Mouse (Mus musculus): Measurements from ENCODE around the gene Gpr137.
"Not testable (repeated sequence)": the region's sequence is repeated elsewhere in the genome, so short reads cannot be mapped to it uniquely, and the experiment has no call there.

Gene Gpr137

DNA sequence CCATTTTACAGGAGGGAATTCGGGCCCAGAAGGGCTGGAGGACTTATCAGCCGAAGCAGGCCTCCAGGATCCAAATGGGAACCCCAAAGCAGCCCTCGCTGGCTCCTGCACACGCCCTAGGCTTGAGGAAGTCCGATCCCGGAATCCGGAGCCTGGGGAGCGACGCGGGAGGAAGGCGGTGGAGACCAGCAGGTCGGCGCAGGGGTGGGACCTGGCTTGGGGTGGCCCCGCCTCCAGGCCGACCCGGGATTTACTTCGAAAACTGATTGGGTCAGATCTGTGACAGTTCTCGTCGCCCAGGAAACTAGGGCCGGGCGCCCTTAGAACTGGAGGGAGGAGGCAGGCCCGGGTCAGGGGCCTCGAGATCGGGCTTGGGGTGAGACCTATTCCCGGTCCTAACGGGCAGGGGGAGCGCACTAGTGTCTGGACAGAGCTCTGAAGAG is at the start of gene Gpr137:
TSS of gene Gpr137 (minus strand) at position 232 of the 443 bp plus-strand sequence.
- peak; percentile 95 to 96 for DNase-seq

DNA sequence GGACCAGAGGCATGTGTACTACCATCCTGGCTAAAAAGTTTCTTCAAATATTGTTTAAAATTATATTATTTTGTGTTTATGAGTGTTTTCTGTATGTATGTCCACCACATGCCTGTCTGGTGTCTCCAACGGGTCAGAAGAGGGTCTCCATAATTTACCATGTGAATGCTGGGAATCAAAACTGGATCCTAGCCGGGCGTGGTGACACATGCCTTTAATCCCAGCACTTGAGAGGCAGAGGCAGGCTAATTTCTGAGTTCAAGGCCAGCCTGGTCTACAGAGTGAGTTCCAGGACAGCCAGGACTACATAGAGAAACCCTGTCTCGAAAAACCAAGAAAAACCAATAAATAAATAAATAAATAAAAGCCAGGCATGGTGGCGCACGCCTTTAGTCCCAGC is 48.9 kb upstream of the Gpr137 start:
- not testable (repeated sequence) for DNase-seq

DNA sequence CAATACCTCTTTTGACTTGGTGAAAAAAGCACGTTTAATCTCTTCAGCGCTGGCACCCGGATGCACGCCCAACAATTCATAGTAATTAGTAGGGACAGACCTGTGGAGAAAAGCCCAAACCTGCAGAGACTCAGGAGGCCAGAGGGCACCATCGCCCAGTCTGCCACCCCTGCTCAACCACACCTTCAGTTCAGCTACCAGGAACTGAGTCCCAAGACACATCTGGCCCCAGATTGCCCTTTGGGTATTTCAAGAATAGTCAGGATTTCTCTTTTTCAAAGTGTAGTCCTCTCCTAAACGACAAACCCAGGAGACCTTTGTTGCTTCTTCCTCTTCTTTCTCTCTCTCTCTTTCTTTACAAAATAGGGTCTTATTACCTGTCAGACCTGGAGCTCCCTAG is 48.4 kb upstream of the Gpr137 start:
- no peak for DNase-seq

DNA sequence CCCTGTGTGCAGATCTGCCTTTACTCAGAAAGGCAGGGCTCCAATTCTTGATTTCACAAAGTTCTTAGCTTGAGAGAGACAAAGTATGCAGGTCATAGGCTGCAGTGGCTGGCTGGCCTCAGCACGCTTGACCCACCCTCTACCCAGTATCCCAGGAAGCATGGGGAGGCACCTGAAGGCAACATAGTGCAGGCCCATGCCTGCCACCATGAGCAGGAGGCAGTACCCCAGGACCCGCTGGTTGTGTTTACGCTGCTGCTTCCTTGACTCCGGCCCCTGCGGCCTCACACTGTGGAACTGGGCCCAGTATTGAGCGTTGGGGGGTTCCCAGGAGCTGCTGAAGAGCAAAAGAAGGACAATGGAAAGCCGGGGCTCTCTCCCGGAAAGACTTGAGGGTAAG is 47.0 kb upstream of the Gpr137 start:
- no peak for DNase-seq

DNA sequence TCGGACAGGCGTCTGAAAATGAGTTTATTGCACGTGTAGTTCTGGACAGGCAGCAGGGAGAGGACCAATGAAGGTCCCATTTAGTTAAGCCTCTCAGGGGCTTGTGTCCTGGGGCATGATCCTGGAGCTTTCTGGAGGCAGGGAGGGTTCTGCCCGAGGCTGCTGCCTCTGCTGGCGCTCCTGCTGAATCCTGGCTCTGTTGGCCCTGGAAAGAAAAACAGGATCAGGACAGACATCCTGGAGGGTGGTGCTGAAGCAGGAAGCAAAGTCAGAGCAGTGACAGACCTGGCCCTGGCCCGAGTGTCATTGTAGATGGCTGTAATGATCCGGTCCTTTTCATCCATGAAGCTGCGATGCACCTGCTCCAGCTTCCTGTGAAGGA is 45.6 kb upstream of the Gpr137 start:
- DNase-seq = no peak

DNA sequence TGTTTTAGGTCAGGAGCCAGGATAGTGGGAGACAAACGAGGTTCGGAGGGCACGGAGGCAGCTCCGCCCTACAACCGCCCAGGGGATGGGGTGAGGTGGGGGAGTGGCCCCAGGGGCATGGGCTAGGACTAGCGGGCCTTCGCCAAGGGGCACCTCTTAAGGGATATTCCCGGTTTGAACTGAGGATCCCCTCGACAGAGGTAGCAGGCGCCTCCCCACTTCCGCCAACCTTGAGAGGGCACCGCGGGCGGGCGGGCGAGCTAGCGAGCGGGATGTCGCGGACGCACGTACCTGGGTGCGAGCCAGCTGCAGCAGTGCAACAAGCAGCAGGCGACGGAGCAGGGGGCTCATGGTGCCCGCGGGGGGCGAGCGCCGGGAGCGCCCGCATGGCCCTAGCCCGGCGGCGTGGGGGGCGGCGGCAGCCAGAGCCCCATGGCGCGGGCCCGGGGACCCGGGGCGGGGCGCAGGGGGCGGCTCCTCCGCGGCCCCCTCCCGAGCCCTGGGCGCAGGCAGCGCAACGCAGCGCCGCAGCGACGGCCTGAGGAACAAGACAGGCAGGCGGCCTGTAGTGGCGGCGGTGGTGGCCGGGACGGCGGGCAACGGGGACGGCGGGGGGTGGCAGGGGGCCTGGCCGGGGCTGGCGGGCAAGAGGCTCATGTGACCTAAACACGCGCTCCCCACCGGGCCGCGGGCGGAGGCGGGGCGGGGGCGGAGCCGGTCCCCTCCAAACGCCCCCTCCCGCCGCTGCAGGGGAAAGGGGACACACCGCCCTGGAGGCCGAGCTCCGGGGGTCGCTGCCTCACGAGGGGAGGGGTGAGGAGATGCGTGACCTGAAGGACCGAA is 45.0 kb upstream of the Gpr137 start, which contains the start of gene Vegfb:
TSS of gene Vegfb (minus strand) at position 591 of the 843 bp plus-strand sequence.
- DNase-seq = peak; percentile 67 to 68

DNA sequence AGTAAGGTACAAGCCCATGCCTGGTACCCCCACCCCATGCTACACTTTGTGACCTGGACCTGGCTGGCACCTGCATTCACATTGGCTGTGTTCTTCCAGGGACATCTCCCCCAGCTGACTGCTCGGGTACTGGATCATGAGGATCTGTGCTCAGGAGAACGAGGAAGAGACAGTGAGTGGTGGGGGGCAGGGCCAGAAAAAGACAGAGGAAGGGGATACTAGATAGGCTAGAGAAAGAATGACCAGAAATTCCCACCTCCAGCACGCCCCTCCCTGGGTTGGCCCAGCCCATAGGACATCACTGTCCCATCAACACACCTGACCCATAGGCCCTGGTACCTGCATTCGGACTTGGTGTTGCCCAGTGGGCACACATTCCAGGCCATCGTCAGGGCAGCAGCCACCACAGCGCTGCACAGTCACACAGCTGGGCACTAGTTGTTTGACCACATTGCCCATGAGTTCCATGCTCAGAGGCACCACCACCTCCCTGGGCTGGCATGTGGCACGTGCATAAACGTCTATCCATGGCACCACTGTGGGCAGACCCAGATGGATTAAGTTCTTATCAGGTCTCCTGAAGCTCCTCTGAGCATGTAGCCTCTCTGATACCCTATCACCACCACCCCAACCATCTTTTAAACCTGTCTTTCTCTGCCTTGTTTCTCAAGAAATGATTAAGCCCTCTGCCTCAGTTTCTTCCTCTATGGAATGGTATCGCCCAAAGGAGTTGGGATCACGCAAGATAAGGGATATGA is 43.9 kb upstream of the Gpr137 start:
- DNase-seq = no peak

DNA sequence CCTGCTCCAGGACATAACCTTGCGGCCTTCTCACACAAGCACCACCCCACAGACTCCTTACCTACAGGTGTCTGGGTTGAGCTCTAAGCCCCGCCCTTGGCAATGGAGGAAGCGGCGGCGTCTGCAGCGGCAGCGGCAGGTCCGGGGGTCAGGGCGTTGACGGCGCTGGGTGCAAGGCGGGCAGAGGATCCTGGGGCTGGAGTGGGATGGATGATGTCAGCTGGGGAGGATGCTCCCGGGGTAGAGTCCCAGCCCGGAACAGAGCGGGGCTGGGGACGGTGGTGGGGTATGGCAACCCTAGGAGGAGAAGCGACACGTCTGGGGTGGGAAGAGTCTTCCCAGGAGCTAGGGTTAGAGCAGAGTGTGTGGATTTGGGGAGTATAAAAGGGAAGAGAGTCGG is 43.0 kb upstream of the Gpr137 start:
- no peak for DNase-seq

DNA sequence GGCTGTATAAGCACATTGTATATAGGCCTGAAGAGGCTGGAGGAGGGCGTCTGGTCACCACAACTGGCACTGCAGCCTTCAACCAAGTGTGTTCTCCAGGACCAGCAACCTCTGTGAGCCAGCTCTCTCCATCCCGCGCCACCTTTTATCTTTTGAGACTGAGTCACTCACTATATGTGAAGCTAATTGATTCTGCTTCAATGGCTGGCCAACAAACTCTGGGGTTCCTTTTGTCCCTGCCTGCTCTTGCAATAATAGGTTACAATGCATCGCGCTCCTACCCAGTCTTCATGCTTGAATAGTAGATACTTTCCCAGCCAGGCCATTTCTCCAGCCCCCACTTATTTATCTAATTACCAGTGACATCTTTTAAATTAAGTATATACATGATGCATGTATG is 41.3 kb upstream of the Gpr137 start:
- no peak for DNase-seq

DNA sequence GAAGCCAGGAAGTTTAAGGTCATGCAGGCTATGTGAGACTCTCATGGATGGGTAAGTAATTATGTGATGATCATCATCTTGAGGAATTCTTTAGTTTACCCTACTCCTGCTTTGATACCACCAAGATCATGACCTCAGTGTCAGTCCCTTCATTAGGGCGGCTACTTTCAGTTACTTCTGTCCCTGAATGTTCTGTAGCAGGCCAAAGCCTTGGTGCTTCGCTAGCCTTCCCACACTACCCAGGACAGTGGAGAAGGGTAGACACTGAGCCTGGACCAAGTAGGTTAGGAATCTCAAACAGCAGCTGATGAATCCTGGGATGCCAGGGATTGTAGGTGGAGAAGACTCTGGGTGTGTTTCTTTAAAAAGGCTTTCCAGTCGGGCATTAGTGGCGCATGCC is 39.2 kb upstream of the Gpr137 start:
- DNase-seq = no peak

DNA sequence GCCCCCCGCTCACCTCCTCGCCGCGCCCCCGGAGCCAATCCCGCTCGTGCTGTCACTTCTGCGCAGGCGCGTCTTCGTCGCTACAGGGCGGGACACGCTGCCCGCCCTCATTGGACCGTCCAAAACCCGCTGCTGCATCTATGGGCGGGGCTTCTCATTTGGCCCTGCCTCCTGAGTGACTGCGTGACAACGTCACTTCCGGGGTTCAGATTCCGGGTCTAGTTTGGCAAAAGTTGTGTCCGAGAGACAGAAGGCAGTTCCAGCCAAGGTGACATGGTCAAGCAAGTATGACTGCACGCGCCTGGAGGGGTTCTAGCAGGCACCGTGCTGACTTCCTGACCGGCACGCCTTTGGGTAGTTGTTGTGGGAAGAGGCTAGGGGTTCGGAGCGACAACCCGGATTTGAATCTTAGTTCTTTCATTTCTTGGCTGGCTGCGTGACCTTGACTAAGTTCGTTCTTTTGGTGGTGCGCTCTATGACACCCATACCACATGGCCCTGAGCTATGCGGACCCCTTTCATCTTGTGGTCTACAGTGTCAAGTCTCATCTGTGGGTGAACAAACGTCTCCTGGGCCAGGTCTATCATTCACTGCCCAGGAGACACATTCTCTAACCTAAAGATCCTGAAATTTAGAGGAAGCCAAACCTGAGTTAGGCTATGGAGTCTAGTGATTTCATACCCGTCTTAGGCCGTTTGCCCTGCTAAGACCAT is 38.3 kb upstream of the Gpr137 start, which contains the start of gene Fkbp2:
TSS of gene Fkbp2 (minus strand) at position 121 of the 713 bp plus-strand sequence.
- DNase-seq = peak; percentile 97 to 99

DNA sequence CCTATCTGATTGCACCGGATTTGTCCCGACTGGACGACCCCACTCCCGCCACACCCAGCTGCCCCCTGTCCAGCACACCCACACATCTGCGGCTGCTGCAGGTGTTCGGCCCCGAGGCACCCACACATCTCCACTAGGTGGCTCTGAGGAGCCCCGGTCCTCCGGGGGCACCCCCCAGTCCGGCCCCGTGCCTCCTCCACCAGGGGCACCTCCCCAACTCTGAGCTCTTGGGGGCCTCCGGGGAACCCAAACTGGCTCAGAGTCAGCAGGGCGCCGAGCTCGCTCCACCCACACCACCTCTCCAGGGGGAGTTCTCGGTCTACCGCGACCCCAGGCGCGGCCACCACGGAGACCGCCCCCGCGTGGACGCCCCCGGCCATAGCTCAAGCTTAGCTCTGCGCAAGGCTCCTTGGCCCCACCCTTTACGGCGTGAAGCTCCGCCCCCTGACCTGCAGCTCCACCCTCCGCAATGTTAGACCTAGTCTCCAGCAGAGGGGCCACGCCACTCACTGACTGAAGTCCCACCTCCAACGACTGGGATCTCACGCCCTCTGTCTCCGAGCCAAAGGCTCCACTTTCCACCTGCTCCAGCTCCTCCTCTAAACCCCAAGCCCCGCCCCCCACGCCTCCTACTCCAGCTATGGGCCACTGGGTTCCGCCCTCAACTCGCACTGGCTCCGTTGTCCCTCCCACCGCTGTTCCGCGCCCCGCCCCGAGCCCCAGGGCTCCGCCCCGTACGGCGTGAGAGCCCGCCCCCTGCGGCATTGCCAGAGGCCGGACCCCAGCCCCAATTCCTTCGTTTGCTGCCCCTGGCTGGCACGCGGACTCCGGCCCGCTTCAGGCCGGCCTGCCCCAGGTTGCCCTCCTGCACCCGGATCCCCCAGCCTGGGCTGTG is 37.5 kb upstream of the Gpr137 start:
- DNase-seq = peak; percentile 99

DNA sequence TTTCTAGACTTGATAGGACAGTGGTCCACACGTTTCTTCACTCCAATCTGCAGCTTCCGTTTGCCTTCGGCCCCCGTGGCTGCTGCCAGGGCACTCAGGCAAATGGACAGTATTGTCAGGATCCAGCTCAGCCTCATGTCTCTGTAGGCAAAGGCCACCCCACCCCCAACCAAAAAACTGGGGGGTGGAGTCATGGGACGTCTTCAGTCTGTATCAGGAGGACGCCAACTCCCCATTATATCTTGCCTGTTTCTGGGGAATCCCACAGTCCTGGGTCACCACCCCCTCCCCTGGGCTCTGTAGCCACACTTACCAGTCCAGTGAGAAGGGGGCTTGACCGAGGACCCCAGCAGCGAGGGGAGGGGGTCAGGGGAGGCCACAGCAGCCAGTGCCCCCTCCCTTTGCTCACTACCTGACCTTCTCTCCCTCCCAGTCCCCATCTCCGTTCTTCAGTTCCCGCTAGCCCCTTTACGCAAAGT is 36.8 kb upstream of the Gpr137 start:
- DNase-seq = peak; percentile 49 to 70

DNA sequence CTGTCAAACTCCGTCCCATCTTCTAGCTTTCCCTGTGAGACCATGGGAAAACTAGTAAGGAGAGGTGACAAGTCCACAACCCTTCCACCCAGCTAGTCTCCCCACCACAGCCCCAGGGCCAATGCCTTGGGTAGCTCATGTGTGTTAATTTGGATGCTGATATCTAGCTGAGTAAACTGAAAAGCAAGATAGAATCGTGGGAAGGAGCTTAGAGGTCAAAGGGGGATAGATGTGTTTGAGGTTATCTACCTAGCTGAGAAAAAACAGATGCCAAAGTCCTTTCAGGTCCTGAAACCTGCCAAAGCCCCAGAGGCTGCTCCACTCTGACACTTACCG is 36.3 kb upstream of the Gpr137 start:
- DNase-seq = no peak

DNA sequence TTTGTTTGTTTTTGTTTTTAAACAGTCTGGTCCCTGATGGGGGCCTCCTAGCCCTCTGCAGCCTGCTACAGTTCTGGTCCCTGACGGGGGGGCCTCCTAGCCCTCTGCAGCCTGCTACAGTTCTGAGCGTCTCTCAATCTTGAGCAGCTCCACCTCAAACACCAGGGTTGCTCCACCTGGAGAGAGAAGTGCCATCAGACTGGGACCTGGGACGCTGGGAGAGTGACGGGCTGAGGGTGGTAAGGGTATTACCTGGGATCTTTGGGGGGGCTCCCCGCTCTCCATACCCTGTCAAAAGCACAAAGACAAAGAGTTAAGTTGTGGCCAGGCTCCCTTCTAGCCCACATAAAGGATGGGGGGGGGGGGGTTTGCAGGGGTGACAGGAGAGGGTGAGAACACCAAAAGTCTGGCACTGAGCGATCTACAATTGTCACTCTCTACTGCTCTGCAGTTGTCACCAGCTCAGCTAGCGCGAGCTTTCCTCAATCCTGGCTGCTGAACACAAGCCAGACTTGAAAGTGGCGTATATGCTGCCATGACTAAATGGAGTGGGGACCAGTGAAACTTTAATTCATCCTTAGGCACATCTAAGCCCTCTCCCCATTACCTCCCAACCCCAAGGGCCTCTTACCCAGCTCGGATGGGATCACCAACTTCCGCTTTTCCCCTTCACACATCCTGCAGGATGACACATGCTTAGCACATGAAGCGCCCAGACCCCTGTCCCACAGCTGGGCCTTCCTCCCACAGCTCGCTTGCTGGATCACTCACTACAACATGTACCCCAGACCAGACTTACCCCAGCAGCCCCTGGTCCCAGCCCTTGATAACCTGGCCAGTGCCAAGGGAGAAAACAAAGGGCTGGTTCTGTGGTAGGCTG is 35.7 kb upstream of the Gpr137 start:
- DNase-seq = no peak

DNA sequence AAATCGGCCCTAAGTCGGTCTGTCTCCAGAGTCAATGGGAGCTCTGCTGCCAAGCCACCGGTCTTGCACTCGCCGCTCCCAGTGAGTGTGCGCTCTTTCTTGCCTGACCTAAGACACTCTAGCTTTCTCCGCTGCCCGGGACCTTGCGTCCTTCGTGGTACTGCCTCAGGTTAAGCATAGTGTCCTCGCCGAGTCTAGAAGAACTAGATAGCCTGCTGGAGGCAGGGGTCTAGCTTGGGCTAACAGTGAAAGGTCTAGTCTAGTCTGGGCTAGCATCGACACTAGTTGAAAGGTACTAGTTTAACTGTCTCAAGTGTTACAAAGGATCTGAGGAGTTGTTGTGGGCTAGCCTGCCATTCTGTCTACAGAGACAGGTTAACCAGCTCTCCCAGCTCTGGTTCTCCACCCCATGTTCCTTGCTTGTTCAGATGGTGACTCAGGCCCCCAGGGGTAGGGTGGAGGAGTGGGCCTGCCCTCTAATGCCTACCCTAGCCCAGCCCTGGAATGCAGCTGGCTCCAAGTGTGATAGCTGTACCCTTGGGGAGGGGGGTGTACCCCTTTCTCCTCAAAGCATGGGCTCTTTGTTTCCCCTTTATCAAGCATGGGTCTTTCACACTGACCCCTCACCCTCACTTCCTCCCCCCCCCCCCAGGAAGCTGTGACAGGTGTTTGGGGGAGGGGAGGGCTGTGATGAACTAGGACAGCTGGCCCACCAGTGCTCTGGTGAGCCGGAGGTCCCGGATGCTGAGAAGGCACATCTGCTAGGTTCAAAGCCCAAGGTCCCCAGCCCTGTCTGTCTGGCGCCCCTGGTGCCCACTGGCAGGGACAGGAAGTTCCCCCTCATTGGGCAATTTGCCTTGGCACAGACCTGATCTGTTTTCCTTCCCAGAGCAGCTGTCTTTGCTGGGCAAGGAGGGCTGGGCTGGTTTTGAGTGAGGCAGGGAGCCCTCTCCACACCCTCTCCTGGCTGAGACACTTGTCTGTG is 33.5 kb upstream of the Gpr137 start, which contains the start of gene Plcb3:
TSS of gene Plcb3 (minus strand) at position 934 of the 985 bp plus-strand sequence.
- peak; percentile 85 to 93 for DNase-seq

DNA sequence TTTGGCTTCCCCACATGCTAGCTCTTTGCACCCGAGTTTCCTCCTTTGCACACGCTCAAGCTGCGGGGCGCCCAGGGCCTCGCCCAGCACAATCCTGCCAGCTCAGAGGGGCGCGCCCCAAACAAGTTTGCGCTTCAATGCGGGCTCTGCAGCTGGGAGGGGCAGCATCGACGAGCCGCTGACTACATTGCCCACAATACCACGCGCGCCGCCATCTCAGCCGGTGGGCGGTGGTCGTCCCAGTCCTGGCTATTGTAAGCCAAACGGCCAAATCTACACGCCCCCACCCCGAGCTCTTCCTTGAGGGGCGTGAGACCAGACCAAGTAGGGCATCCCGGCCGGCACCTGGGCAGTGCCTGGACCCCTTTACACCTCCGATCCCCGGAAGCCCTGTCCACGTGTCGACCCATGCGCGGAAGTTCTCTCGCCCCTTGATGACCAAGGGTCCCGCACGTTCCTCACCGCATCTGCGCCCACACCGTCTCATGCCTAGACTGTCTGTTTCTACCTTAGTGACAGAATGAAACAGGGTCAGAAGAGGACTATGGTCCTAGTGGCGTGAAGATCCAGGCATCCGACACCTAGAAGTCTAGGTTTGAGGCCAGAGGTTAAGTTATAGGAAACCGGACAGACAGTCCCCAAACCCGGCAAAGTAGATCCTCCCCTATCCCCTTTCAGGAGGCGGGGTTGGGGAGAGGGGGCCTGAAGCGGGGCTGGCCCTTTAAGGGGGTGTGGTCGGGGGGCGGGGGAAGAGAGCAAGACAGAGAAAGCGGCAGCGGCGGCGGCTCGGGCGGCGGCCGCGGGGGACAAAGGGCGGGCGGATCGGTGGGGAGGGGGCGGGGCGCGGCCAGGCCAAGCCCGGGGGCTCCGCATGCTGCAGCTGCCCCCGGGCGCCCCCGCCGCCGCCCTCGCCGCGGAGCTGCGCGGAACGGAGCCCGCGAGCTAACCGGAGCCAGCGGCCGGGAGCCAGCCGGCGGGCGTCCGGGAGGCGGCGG is 32.2 kb upstream of the Gpr137 start, which contains the start of gene Ppp1r14b:
TSS of gene Ppp1r14b (plus strand) at position 758 of the 995 bp plus-strand sequence.
- DNase-seq = peak; percentile 78 to 83

DNA sequence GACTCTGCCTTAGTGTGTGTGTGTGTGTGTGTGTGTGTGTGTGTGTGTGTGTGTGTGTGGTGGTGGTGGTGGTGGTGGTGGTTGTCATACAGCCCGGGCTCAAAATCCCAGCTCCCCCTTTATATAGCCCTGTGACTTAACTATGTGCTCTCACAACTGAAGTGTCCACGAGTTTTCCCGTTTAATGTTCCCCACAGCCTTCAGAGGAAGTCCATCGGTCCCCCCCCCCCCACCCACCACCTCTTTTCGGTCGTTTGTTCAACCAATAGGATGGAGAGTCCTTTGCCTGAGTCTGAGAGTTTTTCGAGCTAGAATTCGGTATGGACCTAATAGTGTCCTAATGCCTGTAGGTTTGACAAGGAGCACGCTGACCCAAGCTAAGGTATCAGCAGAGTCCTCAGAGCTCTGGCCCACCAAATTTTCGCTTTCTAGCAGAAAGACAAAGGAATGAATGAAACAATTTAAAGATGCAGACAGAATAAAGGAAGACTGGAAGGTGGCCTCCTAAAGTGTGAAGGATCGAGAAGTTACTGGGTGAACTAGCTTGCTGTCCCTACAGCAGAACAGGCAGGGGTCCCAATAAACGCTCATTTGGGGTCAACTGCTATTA is 31.4 kb upstream of the Gpr137 start:
- no peak for DNase-seq
